Mouse (Mus musculus): Measurements from ENCODE around the gene Stx11.
"Not testable (repeated sequence)": the region's sequence is repeated elsewhere in the genome, so short reads cannot be mapped to it uniquely, and the experiment has no call there.

Gene Stx11

DNA sequence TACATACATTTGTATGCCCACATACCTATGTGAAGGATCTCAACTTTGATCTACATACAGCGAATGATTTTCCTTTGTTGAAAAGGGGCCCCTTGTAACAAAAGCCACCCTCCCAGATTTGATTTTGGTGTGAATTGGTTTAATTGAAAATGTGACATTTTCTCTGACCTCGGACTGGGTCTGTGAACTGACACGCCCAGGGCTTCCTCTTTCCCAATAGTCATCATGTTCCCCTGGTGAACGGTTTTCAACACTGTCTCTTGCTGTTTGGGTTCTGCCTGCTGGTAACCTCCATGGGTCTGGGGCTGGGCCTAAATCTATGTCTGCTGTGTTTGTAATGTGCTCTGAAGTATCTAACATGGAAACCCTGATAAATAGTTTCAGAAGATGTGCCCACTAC is 6.8 kb downstream of the Stx11 start:
- no peak for DNase-seq (ENCODE audit: low spot score)

DNA sequence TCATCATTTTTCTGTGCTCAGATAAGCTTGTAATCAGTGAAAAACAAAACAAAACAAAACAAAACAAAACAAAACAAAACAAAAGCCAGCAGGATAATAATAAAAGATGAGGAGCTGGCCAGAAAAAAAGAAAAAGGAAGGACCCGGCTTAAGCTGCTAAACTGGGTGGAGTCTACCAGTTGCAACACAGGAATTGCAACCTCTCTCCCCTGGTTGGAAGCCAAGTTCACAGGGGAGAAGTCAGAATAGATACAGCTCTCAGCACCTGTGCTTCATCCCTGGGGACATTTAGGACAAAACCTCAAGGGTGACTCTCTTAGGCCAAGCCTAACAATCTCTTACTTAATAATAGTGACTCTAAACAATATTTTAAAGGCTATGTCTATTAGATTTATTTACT is 8.3 kb downstream of the Stx11 start:
- DNase-seq (ENCODE audit: low spot score) = no peak

DNA sequence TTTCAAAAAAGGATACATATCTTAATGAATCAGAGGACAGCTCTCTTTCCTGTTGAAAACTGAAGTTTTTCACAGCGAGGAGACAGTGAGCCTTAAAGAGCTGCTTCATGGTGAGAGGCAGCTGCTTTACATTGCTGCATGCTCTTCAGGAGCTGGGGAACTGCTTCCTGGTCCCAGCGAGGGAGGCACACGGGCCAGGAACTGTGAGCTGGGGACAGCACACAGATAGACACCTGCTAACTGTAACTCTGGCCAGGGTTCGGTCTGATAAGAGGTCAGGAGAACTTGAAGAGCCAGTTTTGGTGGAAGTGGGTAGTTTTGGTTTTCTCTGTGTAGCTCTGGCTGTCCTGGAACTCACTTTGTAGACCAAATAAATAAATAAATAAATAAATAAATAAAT is 12.7 kb downstream of the Stx11 start:
- not testable (repeated sequence) for DNase-seq (ENCODE audit: low spot score)

DNA sequence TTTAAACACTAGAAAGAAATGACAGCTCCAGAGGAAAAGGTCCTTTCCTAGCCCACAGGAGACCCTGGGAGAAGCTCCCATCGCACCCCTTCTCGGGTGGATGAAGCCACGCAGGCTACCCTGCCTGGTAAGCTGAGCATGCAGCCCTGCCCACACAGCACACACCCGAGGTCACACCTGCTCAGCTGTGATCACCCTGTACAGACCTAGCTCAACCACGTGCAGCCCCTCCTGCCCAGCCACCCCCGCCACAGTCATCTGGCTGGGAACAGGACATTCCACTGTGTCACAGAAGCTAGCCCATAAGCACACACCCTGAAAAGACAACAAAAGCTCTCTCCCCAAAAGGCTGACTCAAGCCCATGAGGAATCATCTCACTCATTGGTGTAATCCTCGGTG is 14.8 kb downstream of the Stx11 start:
- no peak for DNase-seq (ENCODE audit: low spot score)

DNA sequence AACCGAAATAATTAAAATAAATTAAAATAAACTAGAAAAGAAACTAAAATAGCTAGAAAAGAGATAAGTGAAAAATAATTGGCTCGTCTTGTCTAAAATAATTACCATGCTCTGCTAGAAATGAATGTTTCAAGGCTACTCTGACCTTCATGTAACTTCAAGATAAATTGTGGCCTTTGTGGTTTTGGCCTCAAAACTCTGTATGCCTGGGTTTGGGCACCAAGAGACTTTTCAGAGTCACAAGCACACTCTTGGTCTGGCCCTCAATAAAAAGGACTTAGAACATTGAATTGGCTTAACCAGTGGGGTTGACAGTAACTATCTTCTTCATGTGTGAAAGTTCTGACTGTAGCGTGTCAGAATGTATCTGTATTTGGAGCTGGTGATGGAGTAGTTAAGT is 16.5 kb downstream of the Stx11 start:
- DNase-seq (ENCODE audit: low spot score) = no peak

DNA sequence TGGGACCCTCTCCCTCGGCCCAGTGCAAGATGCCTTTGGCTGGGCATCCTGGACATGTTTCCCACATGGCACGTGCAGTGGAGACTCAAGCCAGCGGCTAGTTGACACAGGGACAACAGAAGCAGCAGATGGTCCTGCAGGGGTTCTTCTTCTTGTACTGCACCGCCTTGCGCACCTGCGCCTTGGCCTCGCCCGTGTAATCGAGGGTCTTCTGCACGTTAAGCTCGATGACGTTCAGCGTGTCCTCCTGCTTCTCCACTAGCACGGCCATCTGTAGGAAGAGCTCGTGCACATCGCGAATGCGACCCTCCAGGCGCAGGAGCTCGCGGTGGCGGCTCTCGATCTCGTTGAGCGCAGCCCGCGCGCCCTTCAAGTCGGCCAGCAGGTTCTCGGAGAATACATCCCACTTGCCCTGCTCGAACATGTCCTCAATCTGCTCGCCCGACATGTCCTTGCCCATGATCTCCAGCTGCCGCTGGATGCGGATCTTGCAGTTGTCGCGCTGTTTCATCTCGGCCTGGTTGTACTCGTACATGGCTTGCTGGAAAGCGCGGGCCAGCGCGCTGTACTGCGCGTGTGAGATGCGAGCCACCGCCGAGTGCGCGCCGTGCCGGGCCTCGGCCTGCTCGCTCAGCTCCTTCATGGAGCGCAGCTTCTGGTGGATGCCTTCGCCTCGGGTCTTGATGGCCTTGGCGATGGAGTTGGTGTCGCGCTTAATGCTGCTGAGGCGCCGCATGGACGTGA is 22.9 kb downstream of the Stx11 start:
- no peak for DNase-seq (ENCODE audit: low spot score)

DNA sequence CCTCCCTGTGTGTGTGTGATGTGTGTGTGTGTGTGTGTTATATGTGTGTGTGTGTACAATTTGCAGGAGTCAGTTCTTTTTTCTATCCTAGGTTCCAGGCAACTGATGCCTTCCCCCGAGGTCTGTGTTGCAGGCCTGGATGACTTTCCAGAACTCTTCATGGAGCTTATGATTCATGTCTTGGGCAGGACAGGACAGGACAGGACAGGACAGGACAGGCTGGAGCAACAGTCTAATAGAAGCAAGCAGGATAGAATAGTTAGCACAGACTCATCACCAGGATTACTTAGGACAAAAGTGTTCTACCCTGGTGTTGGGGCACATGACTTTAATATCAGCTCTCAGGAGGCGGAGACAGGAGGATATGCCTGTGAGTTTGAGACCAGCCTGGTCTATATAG is 25.3 kb downstream of the Stx11 start:
- no peak for DNase-seq (ENCODE audit: low spot score)

DNA sequence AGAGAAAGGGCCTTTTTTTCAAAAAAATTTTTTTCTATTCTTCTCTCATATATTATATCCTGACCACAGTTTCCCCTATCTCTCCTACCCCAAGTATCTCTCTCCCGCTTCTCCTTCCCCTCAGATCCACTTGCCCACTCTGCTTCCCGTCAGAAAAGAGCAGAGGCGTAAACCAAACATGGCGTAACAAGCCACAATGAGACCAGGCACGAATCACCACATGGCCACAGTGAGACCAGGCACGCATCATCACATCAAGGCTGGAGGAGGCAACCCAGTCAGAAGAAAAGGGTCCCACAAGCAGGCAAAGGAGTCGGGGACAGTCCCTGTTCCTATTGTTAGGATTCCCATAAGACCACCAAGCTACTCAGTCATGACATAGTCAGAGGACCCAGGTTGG is 28.0 kb downstream of the Stx11 start:
- no peak for DNase-seq (ENCODE audit: low spot score)

DNA sequence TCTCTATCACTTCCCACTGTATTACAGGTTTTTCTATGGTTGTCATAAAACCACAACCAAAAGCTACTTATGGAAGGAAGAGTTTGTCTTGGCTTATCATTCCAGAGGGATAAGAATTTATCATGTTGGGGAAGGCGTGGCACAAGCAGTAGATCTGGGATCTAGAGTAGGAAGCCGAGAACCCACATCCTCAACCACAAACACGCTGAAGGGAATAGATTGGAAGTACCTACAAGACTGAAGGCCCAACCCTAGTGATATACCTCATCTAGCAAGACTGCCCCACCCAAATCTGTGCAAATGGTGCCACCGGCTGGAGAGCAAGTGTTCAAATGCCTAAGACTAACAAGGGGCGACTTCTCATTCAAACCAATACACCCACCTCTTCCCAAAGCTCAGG is 28.5 kb downstream of the Stx11 start:
- DNase-seq (ENCODE audit: low spot score) = no peak

DNA sequence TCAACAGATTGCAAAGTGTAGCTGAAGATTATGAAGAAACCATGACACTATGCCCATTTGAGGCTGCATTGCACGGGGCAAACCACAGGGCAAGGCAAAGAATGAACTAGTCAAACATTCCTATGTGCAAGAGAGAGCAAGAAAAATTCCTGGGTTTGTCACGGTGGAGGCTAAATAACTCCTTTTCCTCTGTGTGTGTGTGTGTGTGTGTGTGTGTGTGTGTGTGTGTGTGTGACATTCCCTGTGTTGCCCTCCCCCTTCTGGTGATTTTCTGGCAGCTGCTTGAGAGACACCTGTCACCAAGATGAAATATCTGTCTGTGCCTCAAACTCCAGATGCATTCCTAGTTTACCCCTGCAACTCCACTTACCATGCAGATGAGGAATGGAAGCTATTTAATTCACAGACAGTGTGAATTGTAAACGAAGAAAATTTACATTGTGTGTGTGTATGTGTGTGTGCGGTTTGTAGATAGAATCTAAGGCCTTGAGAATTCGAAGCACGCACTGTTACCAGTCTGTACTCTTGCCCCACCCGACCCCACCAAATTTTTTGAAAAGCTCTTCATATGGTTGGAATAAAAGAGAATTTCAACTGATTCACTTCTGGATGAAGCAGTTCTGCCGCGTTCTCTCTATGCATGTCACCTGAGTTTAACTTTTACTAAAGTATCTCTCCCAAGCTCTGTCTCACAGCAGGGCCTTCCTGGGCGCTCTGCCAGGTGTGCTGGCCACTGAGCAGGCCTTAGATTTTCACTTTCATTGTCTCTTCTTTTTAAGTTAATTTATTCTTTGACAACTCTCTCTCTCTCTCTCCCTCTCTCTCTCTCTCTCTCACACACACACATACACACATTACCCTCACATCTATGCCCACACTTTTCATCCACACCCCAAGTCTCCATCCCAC is 32.4 kb downstream of the Stx11 start:
- no peak for DNase-seq (ENCODE audit: low spot score)

DNA sequence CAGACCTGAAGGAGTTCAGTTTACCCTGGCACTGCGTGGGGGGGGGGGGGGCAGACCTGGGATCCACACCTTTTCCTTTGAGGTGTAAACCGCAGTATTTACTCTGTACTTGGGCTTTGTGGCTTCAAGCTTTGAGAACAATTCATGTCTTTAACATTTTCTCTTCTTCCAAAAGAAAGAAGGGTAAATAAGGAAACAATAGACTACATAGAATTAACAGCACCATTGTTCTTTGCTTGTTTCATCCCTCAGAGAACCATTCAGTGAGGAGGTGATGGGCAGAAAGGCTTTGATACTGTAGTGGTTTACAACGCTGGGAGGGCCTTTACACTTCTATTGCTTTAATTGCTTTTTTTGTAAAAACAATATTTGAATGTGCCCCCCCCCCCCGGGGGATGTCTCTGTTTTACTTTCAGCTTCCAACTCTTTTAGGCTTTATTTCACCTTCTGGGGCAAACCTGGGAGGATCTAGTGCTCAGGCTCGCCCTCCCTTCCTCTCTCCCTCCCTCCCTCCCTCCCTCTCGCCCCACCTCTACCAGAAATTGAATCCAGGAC is 33.7 kb downstream of the Stx11 start:
- no peak for DNase-seq (ENCODE audit: low spot score)

DNA sequence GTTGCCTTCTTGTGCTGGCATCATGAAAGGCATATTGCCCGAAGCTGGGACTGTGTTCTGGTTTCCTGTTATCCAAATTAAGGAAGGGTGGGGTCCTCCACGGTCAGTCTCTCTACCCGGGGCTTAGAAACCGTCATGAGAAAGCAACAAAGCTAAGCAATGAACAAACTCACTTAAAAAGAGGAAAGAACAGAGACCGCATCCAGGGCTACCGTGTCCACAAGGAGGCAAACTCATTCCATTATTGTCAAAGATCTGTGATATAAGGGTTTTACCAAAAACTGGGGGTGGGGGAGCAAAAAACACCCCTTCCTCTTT is 34.3 kb downstream of the Stx11 start:
- DNase-seq (ENCODE audit: low spot score) = no peak

DNA sequence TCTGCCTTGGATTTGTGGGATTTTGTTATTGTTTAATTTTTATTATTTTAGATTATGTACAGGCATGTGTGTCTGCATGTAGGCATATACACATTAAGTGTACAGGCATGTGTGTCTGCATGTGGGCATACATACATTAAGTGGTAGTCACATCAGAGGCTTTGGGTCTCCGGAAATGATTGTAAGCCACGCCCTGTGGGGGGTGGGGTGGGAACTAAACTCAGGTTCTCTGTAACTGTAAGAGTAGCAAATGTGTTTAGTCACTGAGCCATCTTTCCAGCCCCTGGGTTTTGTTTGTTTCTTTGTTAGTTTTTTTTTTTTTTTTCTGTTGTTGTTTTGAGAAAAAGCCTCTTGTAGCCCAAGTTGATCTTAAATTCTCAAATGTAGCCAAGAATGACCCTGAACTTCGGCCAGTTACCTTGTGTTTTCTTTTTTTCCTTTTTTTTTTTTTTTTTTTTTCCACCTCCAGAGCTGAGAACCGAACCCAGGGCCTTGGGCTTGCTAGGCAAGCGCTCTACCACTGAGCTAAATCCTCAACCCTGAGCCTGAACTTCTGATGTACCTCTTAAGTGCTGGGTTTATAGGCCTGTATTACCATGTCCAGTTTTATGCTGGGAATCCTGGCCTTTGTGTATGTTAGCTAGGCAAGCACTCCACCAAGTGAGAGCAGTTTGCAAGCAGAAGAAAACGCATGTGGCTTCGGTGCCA is 34.8 kb downstream of the Stx11 start:
- no peak for DNase-seq (ENCODE audit: low spot score)

DNA sequence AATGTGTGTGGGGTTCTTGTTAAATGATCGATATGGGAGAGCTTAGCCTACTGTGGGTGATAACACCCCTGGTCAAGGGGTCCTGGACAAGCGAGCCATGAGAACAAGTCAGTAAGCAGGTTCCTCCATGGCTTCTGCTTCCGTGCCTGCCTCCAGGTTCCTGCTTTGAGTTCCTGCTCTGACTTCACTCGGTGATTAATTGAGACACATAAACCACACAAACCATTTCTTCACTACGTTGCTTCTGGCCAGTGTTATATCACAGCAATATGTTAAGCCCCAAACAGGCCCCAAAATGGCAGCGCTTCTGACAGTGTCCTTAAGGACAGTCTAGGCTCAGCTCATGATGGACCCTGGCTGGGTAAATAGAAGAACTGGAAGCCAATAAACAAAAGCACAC is 35.9 kb downstream of the Stx11 start:
- no peak for DNase-seq (ENCODE audit: low spot score)

DNA sequence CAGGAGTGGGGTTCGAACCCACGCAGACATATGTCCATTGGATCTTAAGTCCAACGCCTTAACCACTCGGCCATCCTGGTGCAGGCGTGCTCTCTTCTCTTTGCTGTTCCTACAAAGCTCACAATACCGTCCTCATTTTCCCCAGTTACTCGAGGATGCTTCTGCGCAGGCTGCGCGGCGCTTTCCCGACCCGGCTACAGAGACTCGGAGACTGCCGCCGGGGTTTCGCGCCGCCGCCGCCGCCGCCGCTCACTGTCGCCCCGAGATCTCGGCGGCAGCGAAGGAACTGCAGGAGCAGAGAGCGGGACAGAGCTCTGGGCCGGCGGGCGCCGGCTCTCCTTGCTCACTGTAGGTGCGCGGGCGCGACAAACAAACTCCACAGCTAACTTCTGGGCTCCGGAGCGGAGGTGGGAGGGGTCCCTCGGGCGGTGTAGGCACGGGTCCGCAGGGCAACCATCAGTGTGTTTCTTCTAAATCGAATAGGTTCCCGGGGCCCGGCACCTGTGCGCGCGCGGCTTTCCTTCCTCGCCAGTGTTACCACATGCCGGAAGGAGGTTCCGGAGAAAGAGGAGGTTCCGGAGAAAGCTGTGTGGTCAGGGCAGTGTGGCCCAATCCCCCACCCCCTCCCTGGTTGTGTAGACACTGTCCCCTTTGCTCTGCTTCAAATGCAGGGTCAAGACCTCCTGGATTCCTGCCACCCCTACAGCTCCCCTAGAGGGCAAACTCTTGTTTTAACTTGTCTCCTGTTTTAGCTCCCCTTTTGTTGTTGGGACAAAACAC is 41.3 kb downstream of the Stx11 start:
- peak; percentile 86 for DNase-seq (ENCODE audit: low spot score)

DNA sequence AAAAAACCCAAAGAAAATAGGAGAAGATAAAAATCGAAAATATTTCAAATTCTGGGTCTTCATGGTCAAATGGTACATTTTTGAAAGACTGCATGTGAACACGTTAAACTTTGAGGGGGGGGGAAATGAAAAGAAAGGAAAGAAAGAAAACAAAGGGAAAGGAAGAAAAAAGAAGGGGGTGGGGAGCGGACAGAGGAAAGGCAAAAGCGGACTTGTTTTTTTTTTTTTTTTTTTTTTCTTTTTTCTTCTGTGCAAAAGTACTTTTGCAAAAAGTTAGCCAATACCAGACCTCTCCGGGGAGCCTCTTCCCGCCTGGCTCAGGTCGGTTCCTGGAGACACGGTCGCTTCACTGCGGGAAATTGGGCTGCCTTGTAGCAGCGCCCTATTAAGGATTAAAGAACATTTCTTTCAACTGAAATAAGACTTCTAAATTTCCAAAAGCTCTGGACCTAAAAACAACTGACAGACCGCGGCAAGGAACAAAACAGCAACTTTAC is 42.0 kb downstream of the Stx11 start:
- no peak for DNase-seq (ENCODE audit: low spot score)

DNA sequence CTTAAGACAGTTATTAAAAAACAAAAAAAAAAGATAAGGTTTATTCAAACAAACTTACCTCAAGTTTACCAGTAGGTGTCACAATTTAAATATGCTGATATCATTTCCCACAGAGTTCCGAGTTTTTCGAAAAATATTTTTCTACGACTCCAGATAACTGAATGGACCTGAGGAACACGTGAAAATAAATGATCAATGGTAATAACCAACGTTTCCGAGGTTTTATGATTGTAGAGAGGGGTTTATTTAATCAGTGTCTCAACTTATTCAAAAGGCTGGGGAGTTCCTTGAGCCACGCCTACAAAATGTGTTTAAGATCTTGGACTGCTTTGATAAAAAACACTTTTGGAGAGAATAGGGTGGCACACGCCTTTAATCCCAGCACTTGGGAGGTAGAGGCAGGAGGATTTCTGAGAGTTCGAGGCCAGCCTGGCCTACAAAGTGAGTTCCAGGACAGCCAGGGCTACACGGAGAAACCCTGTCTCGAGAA is 42.5 kb downstream of the Stx11 start:
- no peak for DNase-seq (ENCODE audit: low spot score)

DNA sequence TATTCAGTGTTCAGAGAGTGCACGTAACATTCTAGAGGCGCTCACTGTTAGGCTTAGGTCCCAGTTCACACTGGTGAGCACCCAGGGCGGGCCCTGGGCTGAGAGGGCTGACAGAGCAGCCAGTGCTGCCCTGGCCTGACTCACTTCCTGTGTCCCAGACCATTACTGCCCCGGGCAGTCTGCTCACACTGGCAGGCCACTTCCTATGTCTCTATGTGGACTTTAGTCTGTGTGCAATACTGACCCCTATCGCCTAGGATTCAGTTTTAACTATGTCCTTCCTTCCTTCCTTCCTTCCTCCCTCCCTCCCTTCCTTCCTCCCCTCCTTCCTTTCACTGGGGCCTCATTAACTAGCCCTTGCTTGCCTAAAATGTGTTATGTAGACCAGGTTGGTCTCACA is 44.8 kb downstream of the Stx11 start:
- no peak for DNase-seq (ENCODE audit: low spot score)

DNA sequence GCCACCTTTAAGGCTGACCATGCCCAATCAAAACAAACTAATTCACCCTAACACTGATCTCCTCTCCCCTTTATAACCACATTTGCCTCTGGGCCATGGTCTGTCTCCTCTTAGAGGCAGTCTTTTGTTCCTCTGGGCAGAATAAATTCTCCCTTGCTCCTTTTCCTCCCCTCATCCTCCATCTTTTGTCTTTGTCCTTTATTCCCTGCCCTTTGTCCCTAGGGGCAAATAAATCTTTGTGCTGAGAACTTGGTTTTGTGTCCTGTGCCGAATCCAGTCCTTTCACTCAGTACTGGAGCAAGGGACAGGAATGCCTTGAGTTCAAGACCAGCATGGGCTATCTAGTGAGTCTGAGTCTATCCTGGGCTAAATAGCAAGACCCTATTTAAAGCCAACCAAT is 46.5 kb downstream of the Stx11 start:
- DNase-seq (ENCODE audit: low spot score) = no peak

DNA sequence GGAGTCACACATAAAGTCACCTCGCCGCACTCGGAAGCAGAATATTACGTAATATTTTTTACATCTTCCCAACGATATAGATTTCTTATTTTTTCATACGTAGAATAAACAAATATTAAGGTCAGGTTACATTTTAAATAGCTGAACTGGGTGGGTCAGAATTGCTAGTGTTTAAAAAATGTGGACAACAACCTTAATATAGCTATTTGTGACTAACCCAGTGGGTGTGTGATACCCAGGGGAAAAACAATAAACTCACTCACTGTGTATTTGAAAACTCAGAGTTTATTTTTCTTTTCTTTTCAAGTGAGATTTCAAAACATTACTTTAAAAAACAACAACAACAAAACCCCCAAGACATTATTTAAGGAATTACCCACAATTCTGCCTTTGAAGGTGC is 47.7 kb downstream of the Stx11 start:
- no peak for DNase-seq (ENCODE audit: low spot score)

DNA sequence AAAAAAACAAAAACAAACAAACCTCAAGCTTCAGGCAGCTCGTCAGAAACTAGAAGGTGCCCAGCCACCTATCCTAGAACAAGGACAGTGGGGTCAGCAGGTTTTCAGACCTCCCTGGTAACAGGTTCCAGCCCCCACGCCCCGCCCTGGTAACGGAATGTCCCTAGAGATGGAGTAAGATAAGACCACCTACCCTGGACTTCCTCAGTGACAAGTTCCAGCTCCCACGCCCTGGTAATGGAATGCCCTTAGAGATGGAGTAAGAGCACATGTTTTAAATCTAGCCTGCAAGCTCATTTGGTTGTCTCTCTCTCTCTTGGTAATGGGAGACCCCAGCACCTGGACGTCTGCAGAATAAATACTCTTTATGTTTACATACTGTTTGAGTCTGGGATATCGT is 48.3 kb downstream of the Stx11 start:
- DNase-seq (ENCODE audit: low spot score) = no peak

DNA sequence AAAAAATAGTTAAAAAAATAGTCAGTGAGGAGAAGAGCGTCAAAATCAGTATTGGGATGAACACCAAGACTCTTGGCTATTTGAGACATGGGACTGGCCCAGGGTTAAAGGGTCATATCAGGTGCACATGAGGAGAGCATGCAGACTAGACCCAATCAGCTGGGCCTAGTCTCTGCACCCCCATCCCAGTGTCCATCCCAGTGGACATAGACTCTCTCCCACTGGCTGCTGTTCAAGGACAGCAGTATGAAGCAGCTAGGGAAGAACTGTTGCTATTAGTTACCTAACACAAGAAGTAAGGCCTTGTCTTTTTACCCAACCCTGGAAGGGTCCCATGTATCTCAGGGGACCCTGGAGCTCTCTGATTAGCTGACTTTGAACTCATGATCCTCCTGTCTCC is 49.9 kb downstream of the Stx11 start:
- DNase-seq (ENCODE audit: low spot score) = no peak
